ENCODE assay signal across 8 mouse cellular contexts in the genomic region with DNA sequence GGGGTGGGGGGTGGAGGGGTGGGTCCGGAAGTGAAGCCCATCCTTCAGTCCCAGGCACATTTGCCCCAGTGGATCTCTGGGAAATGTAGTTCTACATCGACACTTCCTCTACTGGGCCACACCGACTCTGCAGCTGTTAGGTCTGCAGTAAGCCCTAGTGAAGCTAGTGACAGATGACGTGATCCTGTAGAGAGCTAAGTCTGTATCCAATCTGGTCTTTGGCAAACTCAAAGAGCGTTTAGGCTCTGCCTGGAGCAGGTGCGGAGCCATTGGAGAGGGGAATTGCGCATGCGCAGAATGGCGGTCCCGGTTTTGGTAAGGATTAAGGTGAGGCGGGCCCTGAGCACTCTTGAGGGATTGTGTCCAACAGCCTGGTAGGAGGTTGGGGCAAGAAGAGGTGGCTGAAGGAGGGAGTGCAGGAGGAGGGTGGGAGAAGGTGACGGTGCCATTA. TPM values are rescaled to one million over a fixed set of nuclear protein-coding genes. Genes with fewer than 3 reads are reported as not detected.
DNase-seq lines count a peak whose midpoint lies in the region; ATAC-seq and TF ChIP-seq lines count a peak whose summit lies in the region.

TSS of gene Zfp605 (plus strand) at position 102 of the 451 bp plus-strand sequence.

- H3K4me2 ChIP-seq in hindbrain, embryonic 13.5 days = peak within 1 kb of the TSS; percentile 75

- no peaks in the 10 kb centered on the region for H3K9me3 ChIP-seq in hindbrain, embryonic 13.5 days

- H3K9ac ChIP-seq in hindbrain, embryonic 13.5 days = peak within 1 kb of the TSS; percentile 85

- peaks cover 23% of the 10 kb centered on the region for H3K4me1 ChIP-seq in hindbrain, embryonic 13.5 days (replicated peaks)

- WGBS in hindbrain, embryonic 13.5 days = under 1% methylated on average over 12 of the region's 12 CpGs

- CTCF ChIA-PET in Patski (lab: Charles Lee) = no interaction called here

- in situ Hi-C loops in Patski (cut with MboI; ENCODE audit: low pct_unique_long_range_greater_than_20kb) = loop anchor here (10.0 kb wide), 1 partner anchor 55 kb away; no protein-coding TSS in a partner anchor

- H3K27me3 ChIP-seq in Patski = no peaks in the 10 kb centered on the region
- no peaks in the 10 kb centered on the region for H3K27me3 ChIP-seq in hindbrain, embryonic 13.5 days

- no peak for TF ChIP-seq CTCF in Patski (IDR thresholded peaks at IDR 0.05)

- peak within 1 kb of the TSS; percentile 65 for H3K4me3 ChIP-seq in hindbrain, embryonic 13.5 days

- DNase-seq in Patski (ENCODE audit: low read depth, low spot score) = peak; percentile 76
- peak; percentile 97 to 98 for DNase-seq in cerebellum, postnatal 10 days
- DNase-seq in frontal cortex, postnatal 14 days (ENCODE audit: low spot score in 2 of 2) = peak; percentile 87 to 89
- peak; percentile 94 for DNase-seq in layer of hippocampus, postnatal 14 days (ENCODE audit: low spot score in 2 of 2)
- DNase-seq in lung, postnatal 10 days = peak; percentile 89
- peak; percentile 87 for DNase-seq in ovary, postnatal 36 days (ENCODE audit: low spot score)
- peak; percentile 89 for DNase-seq in thymus, postnatal 14 days

- peak within 1 kb of the TSS; percentile 91 for H3K27ac ChIP-seq in hindbrain, embryonic 13.5 days

- POLR2A ChIA-PET in Patski (lab: Charles Lee) = no interaction called here

- peaks cover 45% of the 10 kb centered on the region for H3K36me3 ChIP-seq in hindbrain, embryonic 13.5 days

- ATAC-seq in Patski = peak; percentile 48
- ATAC-seq in hindbrain, embryonic 13.5 days (ENCODE audit: low FRiP score) = peak; percentile 76

RNA-seq across cellular contexts. Expression of gene Zfp605, which starts in this region (rescaled TPM):
- 12.6 TPM for polyA plus RNA-seq in Patski (2021)
- polyA plus RNA-seq in hindbrain, embryonic 13.5 days (2015; fragmentation: Nextera tagmentation; extraction: Ambion mirVana) = 15.2 and 18.2 TPM in 2 replicates
- 10 to 100 TPM; 15.5 to 16.5 TPM for total RNA-seq in layer of hippocampus, postnatal 14 days (2021)

Comparison
In these comparisons a context has a peak if more than half of its experiments do, and no peak if none do; other contexts are left out.
1. Peak in every context shown above with its lines: DNase-seq, ATAC-seq, H3K4me3 ChIP-seq and H3K27ac ChIP-seq.